Mouse (Mus musculus) macrophage (primary cell): ENCODE measurements around the gene Vasn. TPM values are rescaled to one million over a fixed set of nuclear protein-coding genes. Genes with fewer than 3 reads are reported as not detected.

Experiments
- H3K27ac ChIP-seq: fragments of 350-480 bp; formaldehyde crosslinking; 2 replicates; pipeline ENCODE4 v1.9.0; 2021
- H3K36me3 ChIP-seq: fragments of 350-480 bp; formaldehyde crosslinking; 2 replicates; pipeline ENCODE4 v1.9.0; 2021; ENCODE audit errors: inconsistent target
- H3K4me3 ChIP-seq: fragments of 350-480 bp; formaldehyde crosslinking; 2 replicates; pipeline ENCODE4 v1.9.0; 2021; ENCODE audit errors: inconsistent target
- H3K79me2 ChIP-seq: fragments of 350-480 bp; formaldehyde crosslinking; 2 replicates; pipeline ENCODE4 v1.9.0; 2021; ENCODE audit errors: inconsistent target
- WGBS: methylation state at CpG from one replicate; pipeline ENCODE4 v1.1.7; 2026; ENCODE audit warnings: inconsistent platforms; ENCODE audit not compliant: missing documents; 5-methylcytosine and 5-hydroxymethylcytosine counted together
- polyA plus RNA-seq: library from polyadenylated mRNA; stranded (reverse); fragments of 250-400 nt; gene quantifications from 3 replicates; pipeline ENCODE4 v1.2.4, GENCODE M21; 2018; ENCODE audit warnings: inconsistent platforms

Gene Vasn
- polyA plus RNA-seq, 1 experiment from 2014 or later, result 0.07 TPM

GRCm38 (mm10) chr16:4643670-4644419 is 4.1 kb downstream of the Vasn start:
- Histone ChIP-seq H3K36me3 (peaks cover 70% of the 10 kb centered on the region), H3K4me3 (no peak overlapping the region), H3K79me2 (no peaks in the 10 kb centered on the region), H3K27ac (no peak overlapping the region)
- WGBS, result 87% methylated on average over 10 of the region's 11 CpGs

DNA sequence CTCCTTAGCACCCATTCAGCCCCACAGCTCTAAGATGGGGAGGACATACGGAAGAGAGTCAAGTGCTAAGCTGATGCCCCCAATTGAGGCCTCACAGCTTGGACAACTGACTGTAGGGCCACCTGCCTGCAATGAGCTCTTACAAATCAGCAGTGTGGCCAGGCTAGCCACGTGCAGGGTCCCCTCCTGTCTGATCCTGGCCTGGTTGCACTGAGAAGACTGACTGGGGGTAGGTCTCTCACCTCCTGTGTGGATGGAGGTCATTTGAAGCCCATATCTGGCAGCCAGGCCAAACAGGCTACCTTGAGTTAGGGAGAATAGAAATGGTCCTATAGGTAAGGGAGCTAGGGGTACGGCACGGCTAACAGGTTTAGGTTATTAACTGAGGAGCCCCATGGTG is 6.1 kb downstream of the Vasn start:
- WGBS, result 87% methylated on average over 4 of the region's 4 CpGs
- no peak overlapping the region for H3K4me3 ChIP-seq
- H3K27ac ChIP-seq, result no peak overlapping the region
- peaks cover 87% of the 10 kb centered on the region for H3K36me3 ChIP-seq
- no peaks in the 10 kb centered on the region; the same call in 1 of the 2 replicates for H3K79me2 ChIP-seq

- WGBS, result 98% methylated on average over 4 of the region's 4 CpGs
- peaks cover 94% of the 10 kb centered on the region for H3K36me3 ChIP-seq
Observed at GRCm38 (mm10) chr16:4646831-4647230, 7.1 kb downstream of the Vasn start.

DNA sequence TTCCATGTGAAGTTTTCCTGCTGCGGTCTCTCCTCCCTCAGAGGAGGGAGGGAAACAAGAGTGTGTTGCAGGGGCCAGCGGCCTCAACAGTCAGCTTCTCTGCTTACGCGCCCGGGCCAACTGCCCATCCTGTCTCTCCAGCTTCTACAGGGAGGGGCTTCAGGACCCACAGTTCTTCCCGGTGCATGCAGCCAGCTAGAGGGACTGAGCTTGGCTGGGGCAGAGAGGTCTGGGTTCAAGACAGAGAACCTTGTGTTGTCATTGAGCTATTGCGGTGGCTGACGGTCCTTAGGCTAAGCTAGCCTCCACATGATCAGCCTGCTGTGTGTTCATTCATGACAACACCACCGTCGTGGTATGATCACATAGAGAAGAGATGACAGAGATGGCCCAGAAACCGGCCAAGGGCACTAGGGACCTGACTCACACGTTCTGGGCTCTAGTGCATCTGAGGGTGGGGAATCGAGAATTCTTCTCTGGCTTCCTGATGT is 8.0 kb downstream of the Vasn start:
- Histone ChIP-seq H3K4me3 (no peak overlapping the region), H3K27ac (no peak overlapping the region), H3K79me2 (no peaks in the 10 kb centered on the region; the same call in 1 of the 2 replicates), H3K36me3 (peaks cover 94% of the 10 kb centered on the region)
- WGBS, result 90% methylated on average over 13 of the region's 13 CpGs

More at GRCm38 (mm10) chr16:4646831-4647230, 7.1 kb downstream of the Vasn start:
- no peak overlapping the region for H3K27ac ChIP-seq
- no peaks in the 10 kb centered on the region; the same call in 1 of the 2 replicates for H3K79me2 ChIP-seq
- H3K4me3 ChIP-seq, result no peak overlapping the region

- no peak overlapping the region for H3K27ac ChIP-seq
- 96% methylated on average over 27 of the region's 28 CpGs for WGBS
- peaks cover 94% of the 10 kb centered on the region for H3K36me3 ChIP-seq
- no peak overlapping the region for H3K4me3 ChIP-seq
- H3K79me2 ChIP-seq, result no peaks in the 10 kb centered on the region; the same call in 1 of the 2 replicates
Observed at GRCm38 (mm10) chr16:4648416-4649023, 8.8 kb downstream of the Vasn start.

GRCm38 (mm10) chr16:4649211-4649610 is 9.5 kb downstream of the Vasn start:
- Histone ChIP-seq H3K4me3 (no peak overlapping the region), H3K27ac (no peak overlapping the region), H3K79me2 (no peaks in the 10 kb centered on the region; the same call in 1 of the 2 replicates), H3K36me3 (peaks cover 94% of the 10 kb centered on the region)
- 95% methylated on average over 5 of the region's 5 CpGs for WGBS

DNA sequence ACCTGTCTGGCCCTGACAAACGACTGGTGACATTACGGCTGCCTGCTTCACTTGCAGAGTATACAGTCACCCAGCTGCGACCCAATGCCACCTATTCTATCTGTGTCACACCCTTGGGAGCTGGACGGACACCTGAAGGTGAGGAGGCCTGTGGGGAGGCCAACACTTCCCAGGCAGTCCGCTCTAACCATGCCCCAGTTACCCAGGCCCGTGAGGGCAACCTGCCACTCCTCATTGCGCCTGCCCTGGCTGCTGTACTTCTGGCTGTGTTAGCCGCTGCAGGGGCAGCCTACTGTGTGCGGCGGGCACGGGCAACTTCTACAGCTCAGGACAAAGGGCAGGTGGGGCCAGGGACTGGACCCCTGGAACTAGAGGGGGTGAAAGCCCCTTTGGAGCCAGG is 10.0 kb downstream of the Vasn start:
- H3K79me2 ChIP-seq, result no peaks in the 10 kb centered on the region; the same call in 1 of the 2 replicates
- peaks cover 94% of the 10 kb centered on the region for H3K36me3 ChIP-seq
- no peak overlapping the region for H3K27ac ChIP-seq
- no peak overlapping the region for H3K4me3 ChIP-seq
- 91% methylated on average over 11 of the region's 11 CpGs for WGBS

- Histone ChIP-seq H3K4me3 (no peak overlapping the region), H3K27ac (no peak overlapping the region), H3K79me2 (no peaks in the 10 kb centered on the region; the same call in 1 of the 2 replicates), H3K36me3 (peaks cover 98% of the 10 kb centered on the region)
- WGBS, result 100% methylated on average over 3 of the region's 3 CpGs
Observed at GRCm38 (mm10) chr16:4650161-4650560, 10.4 kb downstream of the Vasn start.

- no peak overlapping the region for H3K4me3 ChIP-seq
- H3K36me3 ChIP-seq, result peaks cover 99% of the 10 kb centered on the region
- 82% methylated on average over 1 of the region's 1 CpGs for WGBS
- no peaks in the 10 kb centered on the region; the same call in 1 of the 2 replicates for H3K79me2 ChIP-seq
- H3K27ac ChIP-seq, result no peak overlapping the region
Observed at GRCm38 (mm10) chr16:4651081-4651480, 11.3 kb downstream of the Vasn start.

GRCm38 (mm10) chr16:4651624-4652023 is 11.9 kb downstream of the Vasn start:
- H3K36me3 ChIP-seq, result peaks cover 100% of the 10 kb centered on the region
- no peak overlapping the region for H3K27ac ChIP-seq
- 84% methylated on average over 7 of the region's 7 CpGs for WGBS
- H3K79me2 ChIP-seq, result no peaks in the 10 kb centered on the region; the same call in 1 of the 2 replicates
- H3K4me3 ChIP-seq, result no peak overlapping the region

GRCm38 (mm10) chr16:4652707-4653416 is 13.1 kb downstream of the Vasn start:
- no peaks in the 10 kb centered on the region; the same call in 1 of the 2 replicates for H3K79me2 ChIP-seq
- no peak overlapping the region for H3K4me3 ChIP-seq
- H3K27ac ChIP-seq, result no peak overlapping the region
- H3K36me3 ChIP-seq, result peaks cover 93% of the 10 kb centered on the region
- WGBS, result 98% methylated on average over 4 of the region's 4 CpGs

DNA sequence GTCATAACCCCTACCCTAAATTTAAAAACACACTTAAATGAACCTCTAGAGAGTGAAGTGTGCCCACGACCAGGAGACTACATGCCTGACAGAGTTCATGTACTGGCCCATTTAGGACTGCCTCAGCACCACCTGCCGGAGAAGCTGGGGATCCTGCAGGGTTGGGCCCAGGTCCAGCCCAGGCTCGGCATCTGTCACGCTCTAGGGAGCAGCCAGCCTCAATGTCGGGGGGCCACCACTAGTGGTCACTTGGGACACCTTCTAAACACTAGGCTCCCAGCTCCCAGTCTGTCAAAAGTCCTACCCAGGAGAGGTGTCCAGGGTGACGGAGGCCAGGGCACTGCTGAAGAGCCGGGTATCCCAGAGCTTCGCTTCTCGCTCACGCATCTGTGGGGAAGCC is 15.0 kb downstream of the Vasn start:
- Histone ChIP-seq H3K27ac (no peak overlapping the region), H3K4me3 (no peak overlapping the region), H3K79me2 (no peaks in the 10 kb centered on the region; the same call in 1 of the 2 replicates), H3K36me3 (peaks cover 80% of the 10 kb centered on the region)
- 98% methylated on average over 10 of the region's 10 CpGs for WGBS

- peaks cover 74% of the 10 kb centered on the region for H3K36me3 ChIP-seq
- H3K27ac ChIP-seq, result no peak overlapping the region
- no peak overlapping the region for H3K4me3 ChIP-seq
- no peaks in the 10 kb centered on the region for H3K79me2 ChIP-seq
- 91% methylated on average over 4 of the region's 4 CpGs for WGBS
Observed at GRCm38 (mm10) chr16:4655251-4655734, 15.6 kb downstream of the Vasn start.

DNA sequence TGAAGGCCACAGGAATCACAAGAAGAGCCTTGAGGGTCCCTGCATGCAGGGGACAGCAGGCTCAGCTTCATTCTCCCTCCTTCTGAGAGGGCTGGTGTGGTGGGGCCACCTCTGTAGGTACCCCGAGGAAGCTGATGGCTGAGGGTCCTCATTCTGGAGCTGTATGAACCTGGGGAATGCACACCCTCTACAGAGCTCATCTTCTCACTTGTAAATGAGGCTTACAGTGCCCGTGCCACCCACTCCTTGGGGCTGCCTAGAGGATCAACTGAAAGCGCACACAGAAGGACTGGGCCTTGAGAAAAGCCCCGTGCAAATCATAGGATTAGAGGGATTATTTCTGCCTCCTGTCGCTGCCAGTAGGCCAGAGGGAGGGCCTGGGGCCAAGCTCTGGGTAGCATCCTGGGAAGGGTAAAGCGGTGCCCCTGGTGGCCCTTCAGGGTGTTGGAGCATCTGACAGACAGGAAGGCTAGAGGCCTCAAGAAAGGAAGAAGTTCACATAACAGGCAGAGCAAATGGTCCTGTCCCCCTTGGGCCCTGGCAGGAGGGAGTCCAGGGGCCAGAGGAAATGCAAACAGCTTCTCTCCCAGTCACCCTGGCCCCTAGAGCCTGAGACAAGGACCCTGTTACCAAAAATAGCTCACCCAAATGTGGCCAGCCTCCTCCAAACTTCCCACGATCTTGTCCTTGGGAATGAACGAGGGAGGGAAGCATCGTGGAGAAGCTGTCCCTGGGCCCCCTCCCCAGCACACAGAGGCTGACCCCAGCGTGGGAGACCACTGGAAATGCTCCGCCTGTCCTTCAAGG is 16.2 kb downstream of the Vasn start:
- Histone ChIP-seq H3K36me3 (peaks cover 67% of the 10 kb centered on the region), H3K4me3 (no peak overlapping the region), H3K27ac (no peak overlapping the region), H3K79me2 (no peaks in the 10 kb centered on the region)
- 73% methylated on average over 11 of the region's 11 CpGs for WGBS
